Mouse (Mus musculus): ENCODE measurements around the gene Top3b.
"Not testable (repeated sequence)": the region's sequence is repeated elsewhere in the genome, so short reads cannot be mapped to it uniquely, and the experiment has no call there.

The Top3b gene

GRCm38 (mm10) chr16:16870617-16871331 lies at the start of gene Top3b, which contains the start of gene Vpreb1:
Gene Top3b, plus strand, starts transcription at chr16:16870736.
Gene Vpreb1, minus strand, starts transcription at chr16:16870843.
- peak; percentile 89 for DNase-seq

DNA sequence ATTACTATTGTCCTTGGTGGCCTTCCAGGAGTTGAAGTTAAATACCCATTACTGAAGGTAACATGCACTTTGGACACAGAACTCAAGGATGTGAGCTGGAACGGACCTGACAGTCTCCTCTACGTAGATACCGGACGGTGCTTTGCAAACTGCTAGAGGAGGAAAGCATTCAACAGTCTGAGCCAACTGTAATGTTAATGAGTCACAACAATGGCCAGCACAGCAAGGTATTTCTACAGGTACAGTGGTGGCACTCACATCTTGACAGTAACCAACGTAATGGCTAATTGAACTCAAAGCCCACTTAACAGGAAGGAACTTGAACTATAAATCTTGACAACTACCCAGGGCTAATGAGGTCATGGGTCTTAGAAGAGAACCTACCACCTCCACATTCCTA lies 45.1 kb upstream of the Top3b start:
- no peak for DNase-seq

DNA sequence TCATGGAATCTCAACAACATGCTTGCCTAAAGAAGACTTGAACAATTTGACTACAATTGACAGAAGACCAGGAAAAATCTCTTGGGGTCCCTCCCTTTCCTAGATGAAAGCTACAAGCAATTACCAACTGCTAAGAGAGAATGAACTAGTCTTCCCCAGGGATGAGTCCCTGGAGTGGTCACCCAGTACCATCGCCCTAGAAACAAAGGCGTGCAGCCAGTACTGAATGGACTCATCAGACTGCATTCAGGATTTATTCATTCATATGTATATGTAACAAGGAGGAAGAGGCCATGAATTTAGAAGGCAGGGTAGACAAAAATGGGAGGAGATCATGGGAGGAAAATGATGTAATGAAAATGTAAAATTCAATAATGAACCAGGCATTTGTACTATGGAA lies 44.3 kb upstream of the Top3b start:
- DNase-seq: no peak

DNA sequence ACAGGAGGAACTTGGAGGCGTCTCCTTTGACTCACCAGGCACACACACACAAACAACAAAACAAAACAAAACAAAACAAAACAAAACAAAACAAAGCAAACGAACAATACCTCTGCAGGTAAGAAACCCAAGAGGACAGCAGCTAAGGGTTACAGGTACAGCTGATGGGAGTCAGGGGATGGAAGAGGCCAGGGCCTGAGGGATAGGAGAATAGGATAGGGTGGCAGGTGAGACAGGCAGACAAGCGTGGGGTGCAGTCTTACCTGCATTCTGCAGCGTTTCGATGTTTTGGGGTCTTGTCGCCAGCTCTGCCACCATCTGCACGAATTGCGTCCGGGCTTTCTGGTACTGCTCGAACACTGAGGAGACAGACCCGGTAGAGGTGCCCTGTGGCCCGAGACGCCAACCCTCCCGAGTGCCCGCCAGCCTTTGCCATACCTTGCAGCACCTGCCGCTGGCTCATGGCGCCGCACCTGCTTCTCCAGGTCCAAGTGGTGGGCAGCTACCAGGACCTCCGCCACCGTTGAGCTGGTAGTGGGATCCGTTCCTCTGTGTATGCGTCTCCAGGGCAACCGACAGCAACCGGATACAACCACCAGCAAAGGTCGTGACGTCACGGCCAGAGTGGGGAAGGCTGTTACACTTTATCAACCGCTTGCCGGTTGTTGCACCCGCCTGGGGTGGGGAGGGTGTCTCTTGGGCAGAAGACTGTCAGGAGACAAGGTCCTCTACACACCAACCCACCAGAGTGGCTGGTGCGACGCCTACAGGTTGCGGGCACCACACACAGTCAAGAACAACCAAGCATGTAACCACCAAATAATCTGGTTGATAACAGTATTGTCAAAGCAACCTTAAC lies 41.5 kb upstream of the Top3b start, which contains the start of gene Spag6l:
TSS of gene Spag6l (minus strand) at position 700 of the 859 bp plus-strand sequence.
- DNase-seq: peak; percentile 36

DNA sequence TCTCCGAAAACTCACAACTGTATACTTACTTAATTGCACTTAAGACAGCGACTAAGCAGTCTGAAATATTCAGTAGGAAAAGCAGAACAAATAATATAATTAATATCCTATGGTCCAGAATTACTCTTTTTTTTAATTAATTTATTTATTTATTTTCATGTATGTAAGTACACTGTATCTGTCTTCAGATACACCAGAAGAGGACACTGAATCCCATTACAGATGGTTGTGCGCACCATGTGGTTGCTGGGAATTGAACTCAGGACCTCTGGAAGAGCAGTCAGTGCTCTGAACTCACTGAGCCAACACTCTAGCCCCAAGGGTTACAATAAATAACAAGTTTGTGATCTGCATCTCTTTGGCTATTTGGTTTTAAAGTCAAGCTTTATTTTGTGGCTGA lies 40.9 kb upstream of the Top3b start:
- no peak for DNase-seq

DNA sequence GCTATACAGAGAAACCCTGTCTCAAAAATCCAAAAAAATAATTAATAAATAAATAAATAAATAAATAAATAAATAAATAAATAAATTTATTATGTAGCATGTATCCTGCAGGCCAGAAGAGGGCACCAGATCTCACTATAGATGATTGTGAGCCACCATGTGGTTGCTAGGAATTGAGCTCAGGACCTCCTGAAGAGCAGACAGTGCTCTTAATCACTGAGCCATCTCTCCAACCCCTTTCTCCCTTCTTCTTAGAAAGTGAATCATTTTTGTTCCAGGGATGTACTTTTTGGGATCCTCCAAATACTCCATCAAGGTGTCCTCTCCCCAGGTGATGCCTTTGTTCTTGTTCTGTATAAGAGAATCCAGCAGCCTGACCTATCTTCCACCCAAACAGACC lies 21.3 kb upstream of the Top3b start:
- no peak for DNase-seq

DNA sequence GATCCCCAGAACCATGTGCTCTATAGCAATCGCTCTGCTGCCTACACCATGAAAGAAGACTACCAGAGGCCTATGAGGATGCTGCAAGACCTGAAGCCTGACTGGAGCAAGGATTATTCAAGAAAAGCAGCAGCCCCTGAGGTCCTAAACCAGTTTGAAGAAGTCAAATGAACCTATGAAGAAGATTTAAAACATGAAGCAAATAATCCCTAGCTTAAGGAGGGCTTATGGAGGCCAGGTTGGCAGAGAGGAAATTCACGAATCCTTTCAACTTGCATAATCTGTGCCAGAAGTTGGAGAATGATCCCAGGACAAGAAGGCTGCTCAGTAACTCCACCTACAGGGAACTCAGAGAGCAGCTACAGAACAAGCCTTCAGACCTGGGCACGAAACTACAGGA lies 18.1 kb upstream of the Top3b start:
- no peak for DNase-seq

GRCm38 (mm10) chr16:16854836-16855235 lies 15.7 kb upstream of the Top3b start:
- DNase-seq: peak; percentile 79

GRCm38 (mm10) chr16:16855541-16855940 lies 15.0 kb upstream of the Top3b start:
- no peak for DNase-seq

DNA sequence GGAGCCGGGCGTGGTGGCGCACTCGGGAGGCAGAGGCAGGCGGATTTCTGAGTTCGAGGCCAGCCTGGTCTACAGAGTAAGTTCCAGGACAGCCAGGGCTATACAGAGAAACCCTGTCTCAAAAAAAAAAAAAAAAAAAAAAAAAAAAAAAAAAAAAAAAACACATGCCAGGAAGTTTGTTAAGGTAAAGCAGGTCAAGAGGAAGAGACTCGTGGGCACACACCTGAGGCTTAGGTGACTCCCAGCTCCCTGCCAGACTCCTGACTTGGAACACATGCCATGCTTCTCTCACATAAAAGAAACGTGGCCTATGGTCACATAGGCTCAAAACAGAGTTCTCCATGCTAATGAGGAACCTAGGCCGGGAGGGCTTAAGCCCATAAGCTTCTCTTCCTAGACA lies 14.5 kb upstream of the Top3b start:
- DNase-seq: not testable (repeated sequence)

GRCm38 (mm10) chr16:16856731-16857476 lies 13.6 kb upstream of the Top3b start:
- no peak for DNase-seq

DNA sequence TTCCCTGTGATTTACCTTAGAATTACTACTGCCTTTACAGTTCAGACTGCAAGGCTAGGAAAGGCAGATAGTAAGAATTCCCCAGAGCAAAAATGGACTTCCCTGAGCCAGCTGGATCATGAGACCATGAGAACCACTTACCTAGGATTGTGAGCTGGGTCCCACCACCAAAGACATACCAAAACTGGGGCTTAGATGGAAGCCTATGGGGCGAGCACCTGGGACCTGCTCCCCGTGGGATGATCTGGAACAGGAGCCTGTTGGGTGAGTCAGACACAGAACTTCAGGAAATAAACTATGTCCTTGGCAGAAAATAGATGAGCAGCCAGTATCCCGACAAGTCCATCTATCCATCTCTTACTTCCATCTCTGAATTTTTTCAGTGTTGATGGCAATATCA lies 8.2 kb upstream of the Top3b start:
- DNase-seq: no peak

DNA sequence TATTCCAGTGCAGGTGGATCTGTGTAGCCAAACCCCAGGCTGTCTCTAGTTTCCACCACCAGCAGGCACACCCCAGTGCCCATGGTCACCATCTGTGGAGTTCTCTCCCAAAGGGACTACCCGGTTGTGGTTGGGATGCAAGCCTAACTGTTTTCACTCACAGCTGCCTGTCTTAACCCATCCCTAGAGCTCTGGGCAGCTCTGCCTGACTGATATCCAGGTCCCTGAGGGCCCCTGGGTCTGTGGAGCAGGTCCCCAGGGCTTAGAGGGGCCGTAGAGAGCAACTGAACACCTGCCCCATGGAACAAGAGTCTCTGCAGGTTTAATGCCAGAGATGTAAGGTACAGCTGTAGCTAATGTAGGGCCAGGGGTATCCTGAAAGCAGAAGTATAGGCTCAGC lies 6.6 kb upstream of the Top3b start, which contains the start of gene Igll1:
TSS of gene Igll1 (minus strand) at position 8 of the 400 bp plus-strand sequence.
- no peak for DNase-seq

DNA sequence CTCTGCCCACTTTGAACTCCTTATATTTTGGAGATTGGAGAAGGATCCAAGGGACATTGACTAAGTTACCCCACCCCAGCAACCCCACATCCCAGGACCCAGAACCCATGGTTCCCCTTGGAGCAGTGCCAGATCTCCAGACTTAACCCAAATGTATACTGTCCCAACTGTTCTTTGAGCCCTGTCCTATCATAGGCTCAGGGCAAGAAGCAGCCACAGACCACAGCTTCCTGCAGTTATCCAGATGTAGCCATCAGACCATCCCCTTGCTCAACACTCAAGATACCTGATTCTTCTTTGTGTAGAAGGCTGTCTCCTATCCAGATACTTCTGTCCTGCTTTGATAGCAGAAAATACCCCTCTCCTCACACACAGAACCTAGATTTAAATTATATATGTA lies 5.3 kb upstream of the Top3b start:
- no peak for DNase-seq

DNA sequence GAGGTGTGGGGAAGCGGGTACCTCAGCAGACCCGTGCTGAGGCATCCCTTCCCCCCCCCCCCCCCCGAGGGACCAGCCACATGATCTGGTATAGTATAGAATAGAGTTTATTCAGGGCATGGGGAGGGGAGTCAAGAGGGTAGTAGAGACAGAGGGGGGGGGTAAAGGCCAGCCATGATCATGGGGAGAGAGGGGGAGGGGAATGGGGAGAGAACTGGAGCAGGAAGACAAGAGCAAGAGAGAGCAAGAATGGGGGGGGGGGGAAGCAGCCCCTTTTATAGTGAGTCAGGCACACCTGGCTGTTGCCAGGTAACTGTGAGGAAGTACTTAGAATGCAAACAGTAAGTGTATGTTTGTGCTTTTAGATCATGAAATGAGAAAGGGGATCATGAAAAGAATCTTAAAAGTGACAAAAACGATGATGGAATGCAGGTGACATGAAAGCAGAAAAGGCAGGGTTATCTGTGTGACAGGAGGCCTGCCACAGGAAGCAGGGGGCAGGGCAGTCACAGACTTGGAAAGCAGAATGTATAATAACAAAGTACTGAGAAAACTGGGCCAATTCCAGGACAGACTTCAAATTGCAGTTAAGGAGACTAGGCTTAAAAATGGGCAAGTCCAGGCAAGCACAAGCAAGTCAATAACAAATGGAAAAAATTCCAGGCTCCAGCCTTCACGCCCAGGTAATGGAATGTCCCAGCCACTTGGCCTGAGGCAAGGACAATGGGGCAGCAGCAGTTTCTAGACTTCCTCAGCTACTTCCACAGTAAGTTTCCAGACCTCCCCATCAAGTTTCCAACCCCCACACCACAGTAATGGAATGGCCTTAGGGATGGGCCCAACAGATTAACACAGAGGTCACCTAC lies 4.6 kb upstream of the Top3b start:
- peak; percentile 26 for DNase-seq

DNA sequence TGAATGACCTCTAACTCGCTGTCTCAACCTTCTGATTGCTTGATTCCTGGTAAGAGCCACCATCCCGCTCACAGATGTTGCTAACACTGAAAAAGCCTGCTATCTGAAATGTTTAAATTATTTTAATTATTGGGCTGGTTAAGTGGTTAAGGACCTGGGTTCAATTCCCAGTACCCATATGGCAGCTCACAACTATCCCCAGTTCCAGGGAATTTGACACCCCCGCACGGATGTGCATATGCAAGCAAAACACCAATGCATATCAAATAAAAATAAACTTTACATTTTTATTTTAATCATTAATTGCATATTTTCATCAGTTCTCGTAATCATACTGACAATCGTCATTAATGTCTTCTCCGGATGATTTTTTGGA lies 307 bp upstream of the Top3b start:
- no peak for DNase-seq

DNA sequence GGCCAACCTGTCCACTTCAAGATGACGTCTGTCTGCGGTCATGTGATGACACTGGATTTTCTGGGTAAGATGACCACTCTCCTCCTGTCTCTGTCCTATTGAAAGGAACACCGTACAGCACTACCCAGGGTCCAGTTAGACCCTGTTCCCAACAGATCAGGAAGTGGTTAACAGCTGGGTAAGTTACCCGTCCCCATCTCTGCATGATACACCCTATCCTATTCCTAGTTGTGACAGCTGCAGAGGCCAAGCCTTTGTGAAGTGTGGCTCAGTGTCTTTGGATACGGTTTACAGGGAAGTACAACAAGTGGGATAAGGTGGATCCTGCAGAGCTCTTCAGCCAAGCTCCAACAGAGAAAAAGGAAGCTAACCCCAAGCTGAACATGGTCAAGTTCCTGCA lies 8.5 kb downstream of the Top3b start:
- no peak for DNase-seq

- DNase-seq: no peak
These were observed 17.8 kb downstream of the Top3b start for GRCm38 (mm10) chr16:16888341-16888740.

- no peak for DNase-seq
These were observed 21.8 kb downstream of the Top3b start for GRCm38 (mm10) chr16:16892366-16892765.

- DNase-seq: no peak
These were observed 25.5 kb downstream of the Top3b start for GRCm38 (mm10) chr16:16896015-16896381.

GRCm38 (mm10) chr16:16896382-16897055 lies 26.0 kb downstream of the Top3b start, which contains the start of gene Ppm1f:
Gene Ppm1f, plus strand, starts transcription at chr16:16896469.
- peak; percentile 97 for DNase-seq
